Mouse (Mus musculus) limb, embryonic 14.5 days (tissue): Measurements from ENCODE around the gene 5730522E02Rik. TPM values are rescaled to one million over a fixed set of nuclear protein-coding genes. Genes with fewer than 3 reads are reported as not detected.

Experiments
- ATAC-seq: fragments of 200-750 bp; cut with Nextera tagmentation; 2 replicates; pipeline ENCODE4 v1.8.0; 2017; ENCODE audit warnings: low read depth, moderate number of reproducible peaks, moderate TSS enrichment; ENCODE audit not compliant: low FRiP score
- DNase-seq: peaks from one replicate; pipeline ENCODE4 v3.0.0-alpha.2; 2015; ENCODE audit warnings: low spot score
- H3K27ac ChIP-seq: fragments of 300-500 bp; sonication (generic); replicated peaks from 2 replicates; pipeline ENCODE4 v1.5.1; 2014; ENCODE audit warnings: low read depth, mild to moderate bottlenecking, low read length, moderate library complexity, mixed read lengths
- H3K27me3 ChIP-seq: fragments of 300-500 bp; sonication (generic); 2 replicates; pipeline ENCODE4 v1.6.1; 2014; ENCODE audit warnings: low read length, mixed read lengths; ENCODE audit not compliant: control insufficient read depth, insufficient read depth
- H3K36me3 ChIP-seq: fragments of 300-500 bp; sonication (generic); 2 replicates; pipeline ENCODE4 v1.6.1; 2014; ENCODE audit warnings: mild to moderate bottlenecking, low read length, moderate library complexity, mixed read lengths; ENCODE audit not compliant: control insufficient read depth, insufficient read depth
- H3K4me1 ChIP-seq: fragments of 300-500 bp; sonication (generic); 2 replicates; pipeline ENCODE4 v1.6.1; 2014; ENCODE audit warnings: antibody characterized with exemption, low read length, mixed read lengths; ENCODE audit not compliant: control insufficient read depth, insufficient read depth
- H3K4me2 ChIP-seq: fragments of 300-500 bp; sonication (generic); replicated peaks from 2 replicates; pipeline ENCODE4 v1.6.1; 2014; ENCODE audit warnings: low read depth, mild to moderate bottlenecking, low read length, moderate library complexity; ENCODE audit not compliant: severe bottlenecking
- H3K4me3 ChIP-seq: fragments of 300-500 bp; sonication (generic); replicated peaks from 2 replicates; pipeline ENCODE4 v1.5.1; 2014; ENCODE audit warnings: low read length
- H3K9ac ChIP-seq: fragments of 300-500 bp; sonication (generic); 2 replicates; pipeline ENCODE4 v1.6.1; 2014; ENCODE audit warnings: mild to moderate bottlenecking, low read depth, low read length, moderate library complexity; ENCODE audit not compliant: severe bottlenecking
- H3K9me3 ChIP-seq: fragments of 300-500 bp; sonication (generic); 2 replicates; pipeline ENCODE4 v1.6.1; 2016; ENCODE audit warnings: low read length; ENCODE audit not compliant: control insufficient read depth
- POLR2A ChIP-seq: fragments of 200-500 bp; IDR thresholded peaks from 2 replicates; pipeline ENCODE4 v1.8.0; 2012; ENCODE audit warnings: inconsistent platforms, mild to moderate bottlenecking, moderate library complexity, borderline replicate concordance; ENCODE audit not compliant: insufficient read depth, insufficient read length; ENCODE audit errors: extremely low read depth
- WGBS: fragments of 180-500 bp; shearing (Covaris S2); extraction: QIAGEN DNeasy Blood & Tissue Kit; methylation state at CpG from one replicate; pipeline ENCODE4 v1.1.7; 2014; 5-methylcytosine and 5-hydroxymethylcytosine counted together
- polyA plus RNA-seq, 2 experiments: library from polyadenylated mRNA; depleted of rRNA in 1 of 2; stranded (reverse) in 1 of 2; unstranded in 1 of 2; fragments of >200 nt; fragmentation: Nextera tagmentation in 1 of 2; extraction: Ambion mirVana in 1 of 2; gene quantifications; 2 replicates each; pipeline versions ENCODE4 v1.2.1 to v1.2.3; 2012 to 2014

The 5730522E02Rik gene
- polyA plus RNA-seq, 2 experiments: 4.2 to 4.3 TPM

DNA sequence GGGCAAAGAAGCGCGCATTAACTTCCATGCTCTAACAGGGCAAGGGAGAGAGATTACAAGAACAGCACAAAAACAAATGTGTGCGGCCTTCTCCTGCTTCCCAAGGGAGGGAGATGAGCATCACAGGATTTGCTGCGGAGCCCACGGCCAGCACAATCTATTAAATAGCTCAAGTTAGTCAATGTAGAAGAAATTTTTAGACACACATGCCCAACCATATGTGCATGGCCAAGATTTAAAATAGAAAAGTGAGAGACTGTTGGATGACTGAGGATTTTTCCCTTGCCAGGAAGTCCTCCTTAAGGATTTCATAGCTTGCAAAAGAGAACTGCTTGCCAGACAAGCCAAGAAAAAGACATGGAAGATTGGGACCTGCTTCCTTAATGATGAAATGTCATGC is 473.3 kb downstream of the 5730522E02Rik start:
- ATAC-seq: no peak
- DNase-seq: no peak
- H3K4me3 ChIP-seq: no peak overlapping the region
- no peak overlapping the region for H3K27ac ChIP-seq
- H3K36me3 ChIP-seq: no peaks in the 10 kb centered on the region
- WGBS: 85% methylated on average over 5 of the region's 5 CpGs
- H3K4me1 ChIP-seq: peaks cover 4% of the 10 kb centered on the region; the same call in 1 of the 2 replicates
- no peak overlapping the region for H3K9ac ChIP-seq
- no peaks in the 10 kb centered on the region for H3K27me3 ChIP-seq
- no peak overlapping the region for H3K4me2 ChIP-seq
- no peaks in the 10 kb centered on the region for H3K9me3 ChIP-seq
- no peak for TF ChIP-seq POLR2A

DNA sequence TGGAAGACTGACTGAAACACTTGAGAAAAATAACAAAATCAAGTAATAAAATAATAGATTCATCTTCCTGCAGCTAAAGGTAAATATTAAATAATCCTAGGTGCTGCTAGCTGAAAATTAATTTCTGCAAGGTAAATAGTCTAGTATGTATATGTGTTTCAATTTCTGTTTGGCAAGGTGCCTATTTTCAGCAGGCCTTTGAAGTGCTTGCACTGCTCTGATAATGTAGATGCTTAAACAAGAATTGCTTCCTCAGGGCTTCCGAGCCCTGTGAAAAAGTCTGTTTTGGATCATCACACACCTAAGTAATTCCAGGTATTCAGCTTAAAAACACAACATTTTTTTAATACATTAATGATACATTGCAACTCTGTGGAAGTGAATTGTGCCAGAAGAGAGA is 481.1 kb downstream of the 5730522E02Rik start:
- Histone ChIP-seq H3K4me3 (no peak overlapping the region), H3K36me3 (no peaks in the 10 kb centered on the region), H3K9ac (no peak overlapping the region), H3K27ac (no peak overlapping the region), H3K27me3 (no peaks in the 10 kb centered on the region), H3K9me3 (no peaks in the 10 kb centered on the region), H3K4me2 (no peak overlapping the region), H3K4me1 (no peaks in the 10 kb centered on the region)
- no peak for TF ChIP-seq POLR2A
- 13% methylated on average over 1 of the region's 1 CpGs for WGBS
- DNase-seq: no peak
- no peak for ATAC-seq

DNA sequence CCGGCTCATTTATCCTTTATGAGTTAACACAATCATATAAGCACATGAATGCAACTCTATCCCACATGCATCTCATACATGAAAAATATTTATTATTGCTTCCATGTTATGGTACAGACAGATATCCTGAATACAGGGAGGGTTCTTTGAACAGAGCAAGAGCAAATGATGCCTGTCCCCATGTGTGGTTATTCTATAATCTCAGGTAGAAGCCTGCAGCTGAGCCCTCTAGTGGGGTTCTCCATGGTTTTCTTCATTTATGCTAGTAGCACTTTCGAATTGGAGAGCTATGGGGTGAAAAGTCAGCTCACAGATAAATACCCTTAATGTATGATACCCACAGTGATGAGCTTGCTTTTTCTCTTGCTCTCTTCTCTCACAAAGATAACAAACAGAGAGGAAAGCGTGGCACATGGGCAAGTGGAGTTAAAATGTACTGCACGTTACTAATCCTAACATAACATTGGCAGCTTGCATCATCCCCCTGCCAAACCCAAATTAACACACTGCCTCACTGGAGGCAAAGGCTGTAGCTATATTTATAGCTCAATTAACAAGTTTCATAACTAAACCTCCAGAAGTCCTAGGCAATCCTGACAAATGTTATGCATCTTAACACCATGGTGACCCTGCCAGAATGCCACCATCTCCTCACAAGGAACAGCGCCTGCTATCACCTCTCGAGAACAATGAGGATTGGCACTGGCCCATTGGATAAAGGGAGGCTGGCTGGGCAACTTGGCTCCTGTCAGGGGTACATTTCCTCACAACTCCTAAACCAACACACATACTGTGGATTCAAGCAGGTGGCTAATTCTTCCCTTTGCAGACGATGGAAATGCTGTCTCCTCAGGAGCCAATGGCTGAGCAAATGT is 494.9 kb downstream of the 5730522E02Rik start:
- no peaks in the 10 kb centered on the region for H3K36me3 ChIP-seq
- no peak overlapping the region for H3K4me2 ChIP-seq
- no peak for TF ChIP-seq POLR2A
- no peak overlapping the region for H3K4me3 ChIP-seq
- no peaks in the 10 kb centered on the region for H3K27me3 ChIP-seq
- H3K4me1 ChIP-seq: no peaks in the 10 kb centered on the region
- no peak overlapping the region for H3K27ac ChIP-seq
- DNase-seq: no peak
- no peaks in the 10 kb centered on the region for H3K9me3 ChIP-seq
- no peak overlapping the region for H3K9ac ChIP-seq
- WGBS: 76% methylated on average over 7 of the region's 7 CpGs
- no peak for ATAC-seq

DNA sequence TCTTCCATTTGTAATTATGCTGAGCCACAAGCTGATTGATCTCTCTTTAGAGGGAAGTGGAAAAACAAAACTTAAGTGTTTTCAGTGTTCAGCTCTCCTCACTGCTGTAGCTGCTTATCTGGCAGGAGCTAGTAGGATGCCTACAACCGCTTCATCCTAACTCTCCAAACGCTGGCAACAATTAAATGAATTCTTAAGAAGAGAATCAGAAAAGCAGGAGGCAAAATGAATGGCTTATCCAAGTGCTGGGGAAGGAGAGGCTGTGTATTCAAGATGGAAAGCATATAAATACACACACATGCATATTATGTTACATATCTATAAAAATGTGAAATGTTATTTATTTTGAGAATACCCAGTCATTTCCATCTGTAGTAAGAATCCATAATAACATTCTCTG is 500.0 kb downstream of the 5730522E02Rik start:
- H3K36me3 ChIP-seq: no peaks in the 10 kb centered on the region
- no peak overlapping the region for H3K4me2 ChIP-seq
- no peak for ATAC-seq
- H3K9me3 ChIP-seq: no peaks in the 10 kb centered on the region
- H3K4me1 ChIP-seq: no peaks in the 10 kb centered on the region
- TF ChIP-seq POLR2A: no peak
- WGBS: 76% methylated on average over 2 of the region's 2 CpGs
- no peaks in the 10 kb centered on the region for H3K27me3 ChIP-seq
- no peak overlapping the region for H3K9ac ChIP-seq
- no peak for DNase-seq
- H3K4me3 ChIP-seq: no peak overlapping the region
- no peak overlapping the region for H3K27ac ChIP-seq

DNA sequence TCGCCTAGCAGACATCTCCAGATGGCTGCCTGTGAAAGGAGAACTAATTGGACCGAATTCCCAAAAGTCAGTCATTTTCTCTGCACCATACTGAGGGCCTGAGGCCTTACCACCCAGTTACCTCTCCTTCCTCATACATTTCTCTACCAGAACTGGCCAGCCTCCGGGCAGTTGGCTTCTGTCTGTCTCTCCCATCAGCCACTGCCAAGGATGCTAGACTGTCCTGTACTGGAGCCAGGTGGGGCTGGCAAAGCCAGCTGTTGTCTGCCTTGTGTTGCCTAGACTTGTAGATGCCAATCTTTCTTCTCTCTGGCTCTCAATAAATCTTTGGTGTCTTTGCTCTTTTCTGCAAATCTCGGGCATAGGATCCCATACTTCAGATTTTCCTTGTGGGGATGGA is 500.7 kb downstream of the 5730522E02Rik start:
- Histone ChIP-seq H3K4me2 (no peak overlapping the region), H3K27ac (no peak overlapping the region), H3K9ac (no peak overlapping the region), H3K27me3 (no peaks in the 10 kb centered on the region), H3K9me3 (no peaks in the 10 kb centered on the region), H3K36me3 (no peaks in the 10 kb centered on the region), H3K4me3 (no peak overlapping the region), H3K4me1 (no peaks in the 10 kb centered on the region)
- no peak for DNase-seq
- ATAC-seq: no peak
- no peak for TF ChIP-seq POLR2A
- WGBS: 65% methylated on average over 4 of the region's 4 CpGs
